Mouse (Mus musculus) adrenal gland, adult 18-20 months (tissue): Measurements from ENCODE around the gene Sp100. TPM values are rescaled to one million over a fixed set of nuclear protein-coding genes. Genes with fewer than 3 reads are reported as not detected.
A peak's percentile ranks its signal among the peaks of the same experiment; 100 is the strongest.

Experiments used
- DNase-seq, 2 experiments: peaks; one replicate each; pipeline ENCODE4 v3.0.0; 2021 to 2022; ENCODE audit warnings: low spot score in 2 of 2
- total RNA-seq, 2 experiments: library from RNA; stranded (reverse); gene quantifications; 1 replicate in 1 of 2; 2 replicates in 1 of 2; pipeline ENCODE4 v1.2.3; 2021

The Sp100 gene
- total RNA-seq, 2 experiments from 2014 or later = 17.1 to 19.6 TPM

GRCm38 (mm10) chr1:85697721-85698493 is 48.1 kb downstream of the Sp100 start:
- DNase-seq = no peak

GRCm38 (mm10) chr1:85702531-85702930 is 52.7 kb downstream of the Sp100 start:
- DNase-seq = no peak

- peak; percentile 24 to 64 for DNase-seq
Observed at GRCm38 (mm10) chr1:85703245-85704186, 53.7 kb downstream of the Sp100 start.

GRCm38 (mm10) chr1:85705552-85705951 is 55.8 kb downstream of the Sp100 start:
- DNase-seq = no peak

- no peak for DNase-seq
Observed at GRCm38 (mm10) chr1:85706754-85707153, 57.0 kb downstream of the Sp100 start.

GRCm38 (mm10) chr1:85714501-85714900 is 64.7 kb downstream of the Sp100 start:
- DNase-seq = no peak

- no peak for DNase-seq
Observed at GRCm38 (mm10) chr1:85716447-85717027, 66.7 kb downstream of the Sp100 start.

GRCm38 (mm10) chr1:85719049-85719448 is 69.3 kb downstream of the Sp100 start:
- DNase-seq = no peak

- no peak for DNase-seq
Observed at GRCm38 (mm10) chr1:85720220-85720893, 70.6 kb downstream of the Sp100 start.

- no peak for DNase-seq
Observed at GRCm38 (mm10) chr1:85730471-85730870, 80.7 kb downstream of the Sp100 start.

GRCm38 (mm10) chr1:85732581-85732980 is 82.8 kb downstream of the Sp100 start:
- DNase-seq = no peak

- DNase-seq = no peak
Observed at GRCm38 (mm10) chr1:85734511-85734910, 84.7 kb downstream of the Sp100 start.

- peak in 1 of 2 experiments; percentile 10 for DNase-seq
Observed at GRCm38 (mm10) chr1:85735463-85736123, 85.8 kb downstream of the Sp100 start.

GRCm38 (mm10) chr1:85736355-85737184 is 86.8 kb downstream of the Sp100 start:
- DNase-seq = peak; percentile 58 to 67

- no peak for DNase-seq
Observed at GRCm38 (mm10) chr1:85739000-85739399, 89.2 kb downstream of the Sp100 start.

GRCm38 (mm10) chr1:85739819-85740218 is 90.0 kb downstream of the Sp100 start:
- no peak for DNase-seq

GRCm38 (mm10) chr1:85740923-85741322 is 91.1 kb downstream of the Sp100 start:
- no peak for DNase-seq

- no peak for DNase-seq
Observed at GRCm38 (mm10) chr1:85742333-85742732, 92.5 kb downstream of the Sp100 start.

GRCm38 (mm10) chr1:85742916-85743505 is 93.2 kb downstream of the Sp100 start:
- no peak for DNase-seq
